Mouse (Mus musculus) midbrain, postnatal 0 days (tissue): ENCODE measurements at regions not wholly inside any gene's neighbourhood (a gene's known extent, or its start where the extent isn't known, plus 50 kb on each side); places are given as distances from the start of the nearest gene placed in this dataset.

ENCODE experiments used
- ATAC-seq: fragments of 200-750 bp; cut with Nextera tagmentation; 2 replicates; pipeline ENCODE4 v1.8.0; 2017; ENCODE audit warnings: moderate number of reproducible peaks, mild to moderate bottlenecking, moderate TSS enrichment, moderate library complexity; ENCODE audit not compliant: low FRiP score
- DNase-seq: peaks from one replicate; pipeline ENCODE4 v3.0.0-alpha.2; 2015; ENCODE audit warnings: low spot score
- H3K27ac ChIP-seq: fragments of 300-500 bp; sonication (generic); 2 replicates; pipeline ENCODE4 v1.5.1; 2014; ENCODE audit warnings: low read depth, mild to moderate bottlenecking, low read length, mixed read lengths
- H3K27me3 ChIP-seq: fragments of 300-500 bp; sonication (generic); 2 replicates; pipeline ENCODE4 v1.6.1; 2014; ENCODE audit warnings: low read length, control low read depth, mixed read lengths; ENCODE audit not compliant: insufficient read depth
- H3K36me3 ChIP-seq: fragments of 300-500 bp; sonication (generic); 2 replicates; pipeline ENCODE4 v1.6.1; 2014; ENCODE audit warnings: low read length, control low read depth, mixed read lengths; ENCODE audit not compliant: insufficient read depth
- H3K4me1 ChIP-seq: fragments of 300-500 bp; sonication (generic); 2 replicates; pipeline ENCODE4 v1.6.1; 2014; ENCODE audit warnings: mild to moderate bottlenecking, control low read depth, antibody characterized with exemption, low read length, mixed read lengths; ENCODE audit not compliant: insufficient read depth
- H3K4me2 ChIP-seq: fragments of 300-500 bp; sonication (generic); 2 replicates; pipeline ENCODE4 v1.6.1; 2014; ENCODE audit warnings: low read depth, mild to moderate bottlenecking, low read length, mixed read lengths; ENCODE audit not compliant: poor library complexity, severe bottlenecking
- H3K4me3 ChIP-seq: fragments of 300-500 bp; sonication (generic); 2 replicates; pipeline ENCODE4 v1.5.1; 2014; ENCODE audit warnings: low read depth, mild to moderate bottlenecking, low read length, moderate library complexity
- H3K9ac ChIP-seq: fragments of 300-500 bp; sonication (generic); replicated peaks from 2 replicates; pipeline ENCODE4 v1.6.1; 2014; ENCODE audit warnings: mild to moderate bottlenecking, low read length, moderate library complexity, mixed read lengths; ENCODE audit not compliant: poor library complexity, severe bottlenecking
- H3K9me3 ChIP-seq: fragments of 300-500 bp; sonication (generic); 2 replicates; pipeline ENCODE4 v1.6.1; 2016; ENCODE audit warnings: low read length, control low read depth
- CTCF ChIP-seq: IDR thresholded peaks from 2 replicates; pipeline ENCODE4 v1.5.1; 2016; ENCODE audit warnings: antibody characterized with exemption, mild to moderate bottlenecking
- WGBS: fragments of 180-500 bp; shearing (Covaris S2); extraction: QIAGEN DNeasy Blood & Tissue Kit; methylation state at CpG from one replicate; pipeline ENCODE4 v1.1.7; 2014; 5-methylcytosine and 5-hydroxymethylcytosine counted together

DNA sequence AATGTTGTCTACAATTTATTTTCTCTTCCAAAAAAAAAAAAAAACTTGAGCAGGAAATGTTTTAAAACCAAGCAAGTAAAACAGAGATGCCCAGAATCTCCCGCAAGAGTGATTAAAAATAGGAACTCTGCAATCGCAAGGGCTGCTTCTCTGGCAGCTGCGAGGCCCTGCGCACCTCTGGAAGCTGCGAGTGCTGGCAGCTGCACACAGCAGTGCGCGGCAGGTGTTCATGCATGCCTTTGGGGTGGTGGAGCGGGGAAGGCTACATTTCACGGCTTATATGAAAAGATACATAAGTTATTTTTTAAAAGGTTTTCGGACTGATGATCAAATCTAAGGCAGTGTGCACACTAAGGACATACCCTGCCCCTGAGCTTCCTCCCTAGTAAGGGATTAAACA lies 179.3 kb upstream of the Rfx3 start:
- DNase-seq (no peak), ATAC-seq (no peak)
- H3K36me3 ChIP-seq: no peaks in the 10 kb centered on the region
- H3K9ac ChIP-seq: no peak overlapping the region
- no peak overlapping the region for H3K27ac ChIP-seq
- WGBS: 62% methylated on average over 10 of the region's 10 CpGs
- H3K4me2 ChIP-seq: no peak overlapping the region
- H3K4me1 ChIP-seq: peaks cover 2% of the 10 kb centered on the region; the same call in 1 of the 2 replicates
- no peaks in the 10 kb centered on the region for H3K9me3 ChIP-seq
- no peak for TF ChIP-seq CTCF
- H3K4me3 ChIP-seq: no peak overlapping the region
- H3K27me3 ChIP-seq: no peaks in the 10 kb centered on the region

GRCm38 (mm10) chr19:28188363-28188762 lies 177.4 kb upstream of the Rfx3 start:
- Histone ChIP-seq H3K9ac (no peak overlapping the region), H3K9me3 (no peaks in the 10 kb centered on the region), H3K36me3 (no peaks in the 10 kb centered on the region), H3K27me3 (no peaks in the 10 kb centered on the region), H3K4me2 (no peak overlapping the region), H3K4me1 (peaks cover 2% of the 10 kb centered on the region; the same call in 1 of the 2 replicates), H3K27ac (no peak overlapping the region), H3K4me3 (no peak overlapping the region)
- 87% methylated on average over 6 of the region's 6 CpGs for WGBS
- TF ChIP-seq CTCF: no peak
- DNase-seq (no peak), ATAC-seq (no peak)

- DNase-seq (no peak), ATAC-seq (no peak)
- Histone ChIP-seq H3K4me1 (no peaks in the 10 kb centered on the region), H3K36me3 (no peaks in the 10 kb centered on the region), H3K4me2 (no peak overlapping the region), H3K9me3 (no peaks in the 10 kb centered on the region), H3K9ac (no peak overlapping the region), H3K27me3 (no peaks in the 10 kb centered on the region), H3K27ac (no peak overlapping the region), H3K4me3 (no peak overlapping the region)
- 86% methylated on average over 12 of the region's 12 CpGs for WGBS
- TF ChIP-seq CTCF: no peak
Measured at GRCm38 (mm10) chr19:28182411-28183182, 171.6 kb upstream of the Rfx3 start.

- DNase-seq (no peak), ATAC-seq (no peak)
- Histone ChIP-seq H3K36me3 (no peaks in the 10 kb centered on the region), H3K4me3 (no peak overlapping the region), H3K4me2 (no peak overlapping the region), H3K9ac (no peak overlapping the region), H3K27me3 (no peaks in the 10 kb centered on the region), H3K9me3 (no peaks in the 10 kb centered on the region), H3K4me1 (no peaks in the 10 kb centered on the region), H3K27ac (no peak overlapping the region)
- WGBS: 87% methylated on average over 2 of the region's 2 CpGs
- TF ChIP-seq CTCF: no peak
Measured at GRCm38 (mm10) chr19:28181171-28181570, 170.2 kb upstream of the Rfx3 start.

DNA sequence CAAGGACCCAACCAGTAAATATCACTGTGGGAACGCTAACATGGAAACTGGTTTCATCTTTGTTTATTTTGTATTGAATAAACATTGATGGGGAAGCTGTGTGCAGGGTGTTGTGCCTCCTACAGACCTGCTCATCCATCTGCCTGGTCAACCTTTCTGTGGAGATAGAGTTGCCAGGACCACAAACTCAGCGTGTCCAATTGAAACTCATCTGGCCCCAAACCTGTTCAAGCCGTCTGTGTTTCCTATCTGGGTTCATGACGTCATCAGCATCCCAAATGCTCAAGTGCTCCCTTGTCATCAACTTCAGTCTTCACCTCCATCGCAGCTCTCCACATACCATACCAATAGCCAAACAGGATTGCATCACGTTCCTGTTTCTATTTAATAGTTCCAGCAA lies 167.1 kb upstream of the Rfx3 start:
- Histone ChIP-seq H3K4me3 (no peak overlapping the region), H3K27ac (no peak overlapping the region), H3K9me3 (no peaks in the 10 kb centered on the region), H3K4me2 (no peak overlapping the region), H3K36me3 (no peaks in the 10 kb centered on the region), H3K27me3 (no peaks in the 10 kb centered on the region), H3K4me1 (no peaks in the 10 kb centered on the region), H3K9ac (no peak overlapping the region)
- no peak for TF ChIP-seq CTCF
- WGBS: 94% methylated on average over 6 of the region's 6 CpGs
- no peak for ATAC-seq
- DNase-seq: no peak

GRCm38 (mm10) chr19:28176821-28177220 lies 165.9 kb upstream of the Rfx3 start:
- DNase-seq (no peak), ATAC-seq (no peak)
- Histone ChIP-seq H3K4me2 (no peak overlapping the region), H3K27ac (no peak overlapping the region), H3K4me3 (no peak overlapping the region), H3K9me3 (no peaks in the 10 kb centered on the region), H3K36me3 (no peaks in the 10 kb centered on the region), H3K9ac (no peak overlapping the region), H3K27me3 (no peaks in the 10 kb centered on the region), H3K4me1 (no peaks in the 10 kb centered on the region)
- WGBS: 90% methylated on average over 6 of the region's 6 CpGs
- no peak for TF ChIP-seq CTCF
